Mouse (Mus musculus) adrenal gland, adult (tissue): ENCODE data around the gene Zswim3.
A peak's percentile ranks its signal among the peaks of the same experiment; 100 is the strongest.

Source experiments
- DNase-seq, 2 experiments: peaks; one replicate each; pipeline ENCODE4 v3.0.0; 2022 to 2023; ENCODE audit warnings: low spot score in 1 of 2; ENCODE audit not compliant: inconsistent age in 2 of 2

The Zswim3 gene

GRCm38 (mm10) chr2:164803921-164804313, 981 bp upstream of the Zswim3 start:
- no peak for DNase-seq

- no peak for DNase-seq
Measured at GRCm38 (mm10) chr2:164805332-164805718, 427 bp downstream of the Zswim3 start.

GRCm38 (mm10) chr2:164806614-164807013, 1.7 kb downstream of the Zswim3 start:
- DNase-seq: no peak

- no peak for DNase-seq
Measured at GRCm38 (mm10) chr2:164813557-164813956, 8.7 kb downstream of the Zswim3 start.

- no peak for DNase-seq
Measured at GRCm38 (mm10) chr2:164815348-164815747, 10.4 kb downstream of the Zswim3 start.

GRCm38 (mm10) chr2:164815821-164816220, 10.9 kb downstream of the Zswim3 start:
- DNase-seq: no peak

GRCm38 (mm10) chr2:164817206-164817605, 12.3 kb downstream of the Zswim3 start:
- no peak for DNase-seq

- DNase-seq: no peak
Measured at GRCm38 (mm10) chr2:164817703-164818102, 12.8 kb downstream of the Zswim3 start.

GRCm38 (mm10) chr2:164821060-164821459, 16.2 kb downstream of the Zswim3 start:
- DNase-seq: no peak

GRCm38 (mm10) chr2:164822636-164823165, 17.8 kb downstream of the Zswim3 start, which contains the start of gene Zswim1:
Zswim1 (plus strand) TSS chr2:164822686.
- DNase-seq: peak; percentile 99 to 100

- peak in 1 of 2 experiments; percentile 36 for DNase-seq
Measured at GRCm38 (mm10) chr2:164823181-164823585, 18.3 kb downstream of the Zswim3 start.

GRCm38 (mm10) chr2:164823969-164824368, 19.1 kb downstream of the Zswim3 start:
- no peak for DNase-seq

- DNase-seq: no peak
Measured at GRCm38 (mm10) chr2:164825521-164825920, 20.6 kb downstream of the Zswim3 start.

- DNase-seq: no peak
Measured at GRCm38 (mm10) chr2:164827146-164827850, 22.4 kb downstream of the Zswim3 start.

GRCm38 (mm10) chr2:164828437-164828836, 23.5 kb downstream of the Zswim3 start, which contains the start of gene Spata25:
Spata25 (minus strand) TSS chr2:164828537.
- no peak for DNase-seq

GRCm38 (mm10) chr2:164829090-164829489, 24.2 kb downstream of the Zswim3 start:
- DNase-seq: no peak

- no peak for DNase-seq
Measured at GRCm38 (mm10) chr2:164831029-164831428, 26.1 kb downstream of the Zswim3 start.

GRCm38 (mm10) chr2:164832032-164832747, 27.3 kb downstream of the Zswim3 start:
- DNase-seq: no peak

- DNase-seq: peak; percentile 86 to 95
Measured at GRCm38 (mm10) chr2:164832748-164833301, 27.9 kb downstream of the Zswim3 start, which contains the start of gene Ctsa. Ctsa (plus strand) TSS chr2:164832873.

GRCm38 (mm10) chr2:164833314-164833959, 28.5 kb downstream of the Zswim3 start, which contains the start of gene Neurl2:
Neurl2 (minus strand) TSS chr2:164833456.
- DNase-seq: peak; percentile 92 to 97

- peak in 1 of 2 experiments; percentile 58 for DNase-seq
Measured at GRCm38 (mm10) chr2:164834531-164834930, 29.6 kb downstream of the Zswim3 start.
